Mouse (Mus musculus) heart, adult 2 months (tissue): ENCODE measurements around the gene Dars.

ENCODE experiments used
- CTCF ChIP-seq: fragments of 200-600 bp; IDR thresholded peaks from 2 replicates; pipeline ENCODE4 v1.8.1; 2022; ENCODE audit warnings: antibody characterized with exemption, mild to moderate bottlenecking, moderate library complexity
- POLR2A ChIP-seq: fragments of 200-500 bp; IDR thresholded peaks from 2 replicates; pipeline ENCODE4 v1.6.1; 2011; ENCODE audit warnings: mild to moderate bottlenecking, low read depth, low read length, control low read depth; ENCODE audit not compliant: insufficient read depth

DNA sequence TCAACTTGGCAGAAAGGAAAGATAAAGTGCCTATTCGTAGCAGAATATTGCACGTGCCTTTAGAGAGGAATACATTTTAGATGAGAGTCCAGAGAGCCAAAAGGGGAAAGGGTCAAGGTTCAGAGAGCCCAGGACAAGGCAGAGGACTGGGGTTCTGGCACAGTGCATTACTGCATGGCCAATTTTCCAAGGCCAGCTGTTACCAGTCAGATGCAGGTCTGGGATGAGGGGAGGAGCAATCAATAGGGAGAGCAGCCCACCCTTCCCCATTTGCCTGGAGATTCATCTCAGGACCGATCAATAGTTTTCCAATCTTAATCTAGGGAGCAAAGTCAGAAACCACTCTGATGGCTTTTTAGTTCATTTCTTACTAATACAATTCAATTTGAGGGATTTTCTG lies 35.0 kb upstream of the Dars start:
- TF ChIP-seq POLR2A (no peak), CTCF (no peak)
